Mouse (Mus musculus): ENCODE measurements around the gene Pard3.

The Pard3 gene

GRCm38 (mm10) chr8:127499720-127500114, 436.0 kb downstream of the Pard3 start:
- no peak for DNase-seq (ENCODE audit: low spot score)

GRCm38 (mm10) chr8:127500206-127500605, 436.5 kb downstream of the Pard3 start:
- DNase-seq (ENCODE audit: low spot score), result no peak

- DNase-seq (ENCODE audit: low spot score), result no peak
These were observed 438.1 kb downstream of the Pard3 start for GRCm38 (mm10) chr8:127501756-127502155.

- no peak for DNase-seq (ENCODE audit: low spot score)
These were observed 441.6 kb downstream of the Pard3 start for GRCm38 (mm10) chr8:127505286-127505685.

GRCm38 (mm10) chr8:127506336-127506735, 442.6 kb downstream of the Pard3 start:
- no peak for DNase-seq (ENCODE audit: low spot score)

GRCm38 (mm10) chr8:127511341-127511740, 447.6 kb downstream of the Pard3 start:
- no peak for DNase-seq (ENCODE audit: low spot score)

GRCm38 (mm10) chr8:127512001-127512573, 448.4 kb downstream of the Pard3 start:
- DNase-seq (ENCODE audit: low spot score), result no peak

- DNase-seq (ENCODE audit: low spot score), result no peak
These were observed 448.9 kb downstream of the Pard3 start for GRCm38 (mm10) chr8:127512580-127512979.

GRCm38 (mm10) chr8:127514810-127515735, 451.4 kb downstream of the Pard3 start:
- DNase-seq (ENCODE audit: low spot score), result no peak

GRCm38 (mm10) chr8:127516043-127516442, 452.4 kb downstream of the Pard3 start:
- no peak for DNase-seq (ENCODE audit: low spot score)

- no peak for DNase-seq (ENCODE audit: low spot score)
These were observed 462.0 kb downstream of the Pard3 start for GRCm38 (mm10) chr8:127525673-127526072.

- no peak for DNase-seq (ENCODE audit: low spot score)
These were observed 464.6 kb downstream of the Pard3 start for GRCm38 (mm10) chr8:127528315-127528714.

- DNase-seq (ENCODE audit: low spot score), result no peak
These were observed 466.1 kb downstream of the Pard3 start for GRCm38 (mm10) chr8:127529746-127530145.

GRCm38 (mm10) chr8:127531866-127532265, 468.2 kb downstream of the Pard3 start:
- DNase-seq (ENCODE audit: low spot score), result no peak

- no peak for DNase-seq (ENCODE audit: low spot score)
These were observed 471.1 kb downstream of the Pard3 start for GRCm38 (mm10) chr8:127534789-127535188.

- no peak for DNase-seq (ENCODE audit: low spot score)
These were observed 471.6 kb downstream of the Pard3 start for GRCm38 (mm10) chr8:127535192-127535845.

- no peak for DNase-seq (ENCODE audit: low spot score)
These were observed 472.1 kb downstream of the Pard3 start for GRCm38 (mm10) chr8:127535846-127536220.

GRCm38 (mm10) chr8:127539803-127540202, 476.1 kb downstream of the Pard3 start:
- no peak for DNase-seq (ENCODE audit: low spot score)

- DNase-seq (ENCODE audit: low spot score), result no peak
These were observed 476.6 kb downstream of the Pard3 start for GRCm38 (mm10) chr8:127540273-127540672.

GRCm38 (mm10) chr8:127542162-127542561, 478.5 kb downstream of the Pard3 start:
- no peak for DNase-seq (ENCODE audit: low spot score)

- DNase-seq (ENCODE audit: low spot score), result no peak
These were observed 480.0 kb downstream of the Pard3 start for GRCm38 (mm10) chr8:127543676-127544075.

GRCm38 (mm10) chr8:127546161-127546560, 482.5 kb downstream of the Pard3 start:
- no peak for DNase-seq (ENCODE audit: low spot score)

- no peak for DNase-seq (ENCODE audit: low spot score)
These were observed 487.2 kb downstream of the Pard3 start for GRCm38 (mm10) chr8:127550928-127551327.
